Mouse (Mus musculus): Measurements from ENCODE around the gene Gm21887. TPM values are rescaled to one million over a fixed set of nuclear protein-coding genes. Genes with fewer than 3 reads are reported as not detected.
"Not testable (repeated sequence)": the region's sequence is repeated elsewhere in the genome, so short reads cannot be mapped to it uniquely, and the experiment has no call there.

Gene Gm21887
- polyA plus RNA-seq, 1 experiment from 2014 or later, result 124 TPM

GRCm38 (mm10) chrX:170007375-170008178 lies 1.9 kb upstream of the Gm21887 start:
- not testable (repeated sequence) for H3K27ac ChIP-seq (ENCODE audit: low read length)
- peaks cover 11% of the 10 kb centered on the region for H3K36me3 ChIP-seq (ENCODE audit: control insufficient read depth, insufficient read depth, low read length)

GRCm38 (mm10) chrX:170008179-170008467 lies 1.3 kb upstream of the Gm21887 start:
- not testable (repeated sequence) for H3K9ac ChIP-seq (ENCODE audit: low read depth, low read length)

More at GRCm38 (mm10) chrX:170007375-170008178, 1.9 kb upstream of the Gm21887 start:
- H3K27me3 ChIP-seq (ENCODE audit: control insufficient read depth, insufficient read depth, low read depth, low read length); H3K4me3 ChIP-seq (ENCODE audit: low read depth, low read length); H3K4me2 ChIP-seq (ENCODE audit: low read length); ATAC-seq; H3K9ac ChIP-seq (ENCODE audit: low read depth, low read length); H3K4me1 ChIP-seq (ENCODE audit: control insufficient read depth, insufficient read depth, low read length): not testable (repeated sequence)
- H3K9me3 ChIP-seq (replicated peaks; ENCODE audit: control insufficient read depth, low read length, poor library complexity, severe bottlenecking), result peaks cover 17% of the 10 kb centered on the region
- 44% methylated on average over 2 of the region's 2 CpGs for WGBS

GRCm38 (mm10) chrX:170008584-170008983 lies 875 bp upstream of the Gm21887 start:
- not testable (repeated sequence) for H3K4me1 ChIP-seq (ENCODE audit: control insufficient read depth, insufficient read depth, low read length); H3K27ac ChIP-seq (ENCODE audit: low read length); H3K9ac ChIP-seq (ENCODE audit: low read depth, low read length); H3K4me2 ChIP-seq (ENCODE audit: low read length); H3K27me3 ChIP-seq (ENCODE audit: control insufficient read depth, insufficient read depth, low read depth, low read length); H3K4me3 ChIP-seq (ENCODE audit: low read depth, low read length); ATAC-seq
- 24% methylated on average over 3 of the region's 3 CpGs for WGBS
- Histone ChIP-seq H3K9me3 (replicated peaks; ENCODE audit: control insufficient read depth, low read length, poor library complexity, severe bottlenecking) (peaks cover 17% of the 10 kb centered on the region), H3K36me3 (ENCODE audit: control insufficient read depth, insufficient read depth, low read length) (peaks cover 11% of the 10 kb centered on the region)

More at GRCm38 (mm10) chrX:170008179-170008467, 1.3 kb upstream of the Gm21887 start:
- not testable (repeated sequence) for H3K4me1 ChIP-seq (ENCODE audit: control insufficient read depth, insufficient read depth, low read length); ATAC-seq; H3K27ac ChIP-seq (ENCODE audit: low read length); H3K4me3 ChIP-seq (ENCODE audit: low read depth, low read length); H3K27me3 ChIP-seq (ENCODE audit: control insufficient read depth, insufficient read depth, low read depth, low read length); H3K4me2 ChIP-seq (ENCODE audit: low read length)
- Histone ChIP-seq H3K36me3 (ENCODE audit: control insufficient read depth, insufficient read depth, low read length) (peaks cover 11% of the 10 kb centered on the region), H3K9me3 (replicated peaks; ENCODE audit: control insufficient read depth, low read length, poor library complexity, severe bottlenecking) (peaks cover 17% of the 10 kb centered on the region)

- Histone ChIP-seq H3K36me3 (ENCODE audit: control insufficient read depth, insufficient read depth, low read length) (peaks cover 11% of the 10 kb centered on the region), H3K9ac (ENCODE audit: low read depth, low read length) (peak overlapping the region; percentile 16), H3K9me3 (replicated peaks; ENCODE audit: control insufficient read depth, low read length, poor library complexity, severe bottlenecking) (peaks cover 17% of the 10 kb centered on the region), H3K4me3 (ENCODE audit: low read depth, low read length) (peak overlapping the region; percentile 40), H3K27ac (ENCODE audit: low read length) (peak overlapping the region; percentile 28)
- not testable (repeated sequence) for H3K4me1 ChIP-seq (ENCODE audit: control insufficient read depth, insufficient read depth, low read length); H3K27me3 ChIP-seq (ENCODE audit: control insufficient read depth, insufficient read depth, low read depth, low read length); H3K4me2 ChIP-seq (ENCODE audit: low read length)
- WGBS, result 50% methylated on average over 25 of the region's 25 CpGs
- peak; percentile 98 for ATAC-seq
Observed at GRCm38 (mm10) chrX:170009801-170010221, 352 bp downstream of the Gm21887 start.

GRCm38 (mm10) chrX:170010581-170011528 lies 1.4 kb downstream of the Gm21887 start:
- H3K27ac ChIP-seq (ENCODE audit: low read length); H3K27me3 ChIP-seq (ENCODE audit: control insufficient read depth, insufficient read depth, low read depth, low read length); H3K4me1 ChIP-seq (ENCODE audit: control insufficient read depth, insufficient read depth, low read length); H3K4me3 ChIP-seq (ENCODE audit: low read depth, low read length); H3K9ac ChIP-seq (ENCODE audit: low read depth, low read length); H3K4me2 ChIP-seq (ENCODE audit: low read length): not testable (repeated sequence)
- WGBS, result 81% methylated on average over 97 of the region's 97 CpGs
- H3K9me3 ChIP-seq (replicated peaks; ENCODE audit: control insufficient read depth, low read length, poor library complexity, severe bottlenecking), result peaks cover 17% of the 10 kb centered on the region
- ATAC-seq, result peak; percentile 37
- H3K36me3 ChIP-seq (ENCODE audit: control insufficient read depth, insufficient read depth, low read length), result peaks cover 11% of the 10 kb centered on the region

- 80% methylated on average over 1 of the region's 10 CpGs for WGBS
- not testable (repeated sequence) for ATAC-seq; H3K27ac ChIP-seq (ENCODE audit: low read length); H3K4me1 ChIP-seq (ENCODE audit: control insufficient read depth, insufficient read depth, low read length); H3K9ac ChIP-seq (ENCODE audit: low read depth, low read length); H3K4me2 ChIP-seq (ENCODE audit: low read length); H3K4me3 ChIP-seq (ENCODE audit: low read depth, low read length); H3K27me3 ChIP-seq (ENCODE audit: control insufficient read depth, insufficient read depth, low read depth, low read length)
- Histone ChIP-seq H3K36me3 (ENCODE audit: control insufficient read depth, insufficient read depth, low read length) (peaks cover 11% of the 10 kb centered on the region), H3K9me3 (replicated peaks; ENCODE audit: control insufficient read depth, low read length, poor library complexity, severe bottlenecking) (peaks cover 17% of the 10 kb centered on the region)
Observed at GRCm38 (mm10) chrX:170011529-170011879, 2.0 kb downstream of the Gm21887 start.

- H3K27me3 ChIP-seq (ENCODE audit: control insufficient read depth, insufficient read depth, low read depth, low read length); H3K27ac ChIP-seq (ENCODE audit: low read length); H3K4me1 ChIP-seq (ENCODE audit: control insufficient read depth, insufficient read depth, low read length); H3K4me3 ChIP-seq (ENCODE audit: low read depth, low read length); H3K4me2 ChIP-seq (ENCODE audit: low read length); ATAC-seq; H3K9ac ChIP-seq (ENCODE audit: low read depth, low read length): not testable (repeated sequence)
- Histone ChIP-seq H3K36me3 (ENCODE audit: control insufficient read depth, insufficient read depth, low read length) (peaks cover 14% of the 10 kb centered on the region), H3K9me3 (replicated peaks; ENCODE audit: control insufficient read depth, low read length, poor library complexity, severe bottlenecking) (peaks cover 19% of the 10 kb centered on the region)
- WGBS, result no CpG with 5 or more reads among the region's 13 CpGs
Observed at GRCm38 (mm10) chrX:170013421-170013820, 4.0 kb downstream of the Gm21887 start.

GRCm38 (mm10) chrX:170014038-170014437 lies 4.6 kb downstream of the Gm21887 start:
- not testable (repeated sequence) for H3K9ac ChIP-seq (ENCODE audit: low read depth, low read length); H3K4me1 ChIP-seq (ENCODE audit: control insufficient read depth, insufficient read depth, low read length); ATAC-seq; H3K4me3 ChIP-seq (ENCODE audit: low read depth, low read length); H3K27ac ChIP-seq (ENCODE audit: low read length); H3K27me3 ChIP-seq (ENCODE audit: control insufficient read depth, insufficient read depth, low read depth, low read length); H3K4me2 ChIP-seq (ENCODE audit: low read length)
- Histone ChIP-seq H3K9me3 (replicated peaks; ENCODE audit: control insufficient read depth, low read length, poor library complexity, severe bottlenecking) (peaks cover 24% of the 10 kb centered on the region), H3K36me3 (ENCODE audit: control insufficient read depth, insufficient read depth, low read length) (peaks cover 20% of the 10 kb centered on the region)
- WGBS, result 94% methylated on average over 7 of the region's 13 CpGs

- Histone ChIP-seq H3K9me3 (replicated peaks; ENCODE audit: control insufficient read depth, low read length, poor library complexity, severe bottlenecking) (peaks cover 17% of the 10 kb centered on the region), H3K36me3 (ENCODE audit: control insufficient read depth, insufficient read depth, low read length) (peaks cover 18% of the 10 kb centered on the region)
- H3K27me3 ChIP-seq (ENCODE audit: control insufficient read depth, insufficient read depth, low read depth, low read length); H3K4me2 ChIP-seq (ENCODE audit: low read length); H3K4me1 ChIP-seq (ENCODE audit: control insufficient read depth, insufficient read depth, low read length); H3K27ac ChIP-seq (ENCODE audit: low read length); H3K9ac ChIP-seq (ENCODE audit: low read depth, low read length); H3K4me3 ChIP-seq (ENCODE audit: low read depth, low read length); ATAC-seq: not testable (repeated sequence)
- WGBS, result 89% methylated on average over 10 of the region's 12 CpGs
Observed at GRCm38 (mm10) chrX:170015883-170016282, 6.4 kb downstream of the Gm21887 start.

Data from midbrain, embryonic 16.5 days (tissue).